Mouse (Mus musculus) hindbrain, embryonic 14.5 days (tissue): ENCODE results near the gene Krt82. TPM values are rescaled to one million over a fixed set of nuclear protein-coding genes. Genes with fewer than 3 reads are reported as not detected.
"Not testable (repeated sequence)": the region's sequence is repeated elsewhere in the genome, so short reads cannot be mapped to it uniquely, and the experiment has no call there.

Experiments
- ATAC-seq: fragments of 200-750 bp; cut with Nextera tagmentation; 2 replicates; pipeline ENCODE4 v1.8.0; 2017; ENCODE audit warnings: moderate number of reproducible peaks, mild to moderate bottlenecking, moderate TSS enrichment, moderate library complexity; ENCODE audit not compliant: low FRiP score
- DNase-seq: peaks from one replicate; pipeline ENCODE4 v3.0.0-alpha.2; 2015; ENCODE audit warnings: low spot score
- H3K27ac ChIP-seq: fragments of 300-500 bp; sonication (generic); 2 replicates; pipeline ENCODE4 v1.5.1; 2014; ENCODE audit warnings: mild to moderate bottlenecking, moderate library complexity
- H3K27me3 ChIP-seq: fragments of 300-500 bp; sonication (generic); 2 replicates; pipeline ENCODE4 v1.6.1; 2014; ENCODE audit warnings: mild to moderate bottlenecking, low read length, mixed read lengths; ENCODE audit not compliant: control insufficient read depth, insufficient read depth
- H3K36me3 ChIP-seq: fragments of 300-500 bp; sonication (generic); replicated peaks from 2 replicates; pipeline ENCODE4 v1.6.1; 2014; ENCODE audit not compliant: control insufficient read depth, insufficient read depth
- H3K4me1 ChIP-seq: fragments of 300-500 bp; sonication (generic); replicated peaks from 2 replicates; pipeline ENCODE4 v1.6.1; 2014; ENCODE audit warnings: antibody characterized with exemption, low read length, mixed read lengths; ENCODE audit not compliant: control insufficient read depth, insufficient read depth
- H3K4me2 ChIP-seq: fragments of 300-500 bp; sonication (generic); replicated peaks from 2 replicates; pipeline ENCODE4 v1.6.1; 2014; ENCODE audit warnings: mild to moderate bottlenecking, moderate library complexity
- H3K4me3 ChIP-seq: fragments of 300-500 bp; sonication (generic); replicated peaks from 2 replicates; pipeline ENCODE4 v1.5.1; 2014; ENCODE audit warnings: mild to moderate bottlenecking, low read length
- H3K9ac ChIP-seq: fragments of 300-500 bp; sonication (generic); 2 replicates; pipeline ENCODE4 v1.6.1; 2014
- H3K9me3 ChIP-seq: fragments of 300-500 bp; sonication (generic); 2 replicates; pipeline ENCODE4 v1.6.1; 2016; ENCODE audit warnings: low read length; ENCODE audit not compliant: control insufficient read depth
- WGBS: fragments of 180-500 bp; shearing (Covaris S2); extraction: QIAGEN DNeasy Blood & Tissue Kit; methylation state at CpG from one replicate; pipeline ENCODE4 v1.1.7; 2014; 5-methylcytosine and 5-hydroxymethylcytosine counted together
- polyA plus RNA-seq: library from polyadenylated mRNA; unstranded; fragments of >200 nt; fragmentation: Nextera tagmentation; extraction: Ambion mirVana; gene quantifications from 2 replicates; pipeline ENCODE4 v1.2.1, GENCODE M21; 2014

Gene Krt82
- polyA plus RNA-seq, 1 experiment from 2014 or later = not detected

- ATAC-seq (no peak), DNase-seq (no peak)
- H3K9ac ChIP-seq = no peak within 1 kb of the TSS
- no peak within 1 kb of the TSS for H3K4me3 ChIP-seq
- no peak within 1 kb of the TSS for H3K4me2 ChIP-seq
- H3K36me3 ChIP-seq = no peaks in the 10 kb centered on the region
- H3K27ac ChIP-seq = no peak within 1 kb of the TSS
- H3K9me3 ChIP-seq = no peaks in the 10 kb centered on the region
- no peaks in the 10 kb centered on the region for H3K4me1 ChIP-seq
- 85% methylated on average over 7 of the region's 7 CpGs for WGBS
- H3K27me3 ChIP-seq = no peaks in the 10 kb centered on the region
These were observed 17.7 kb downstream of the Krt82 start, which contains the start of gene Krt84 for GRCm38 (mm10) chr15:101532720-101533119. TSS of gene Krt84 (minus strand) at chr15:101532820.

- no peak for DNase-seq
- Histone ChIP-seq H3K4me1 (no peaks in the 10 kb centered on the region), H3K9ac (no peak overlapping the region), H3K36me3 (no peaks in the 10 kb centered on the region), H3K4me2 (no peak overlapping the region), H3K27ac (no peak overlapping the region), H3K9me3 (no peaks in the 10 kb centered on the region), H3K27me3 (no peaks in the 10 kb centered on the region), H3K4me3 (no peak overlapping the region)
- WGBS = 90% methylated on average over 4 of the region's 4 CpGs
- ATAC-seq = no peak
These were observed 27.8 kb downstream of the Krt82 start for GRCm38 (mm10) chr15:101522556-101523232.

- Histone ChIP-seq H3K4me3 (no peak overlapping the region), H3K9ac (no peak overlapping the region), H3K4me1 (no peaks in the 10 kb centered on the region), H3K27ac (no peak overlapping the region), H3K36me3 (no peaks in the 10 kb centered on the region), H3K9me3 (no peaks in the 10 kb centered on the region), H3K27me3 (no peaks in the 10 kb centered on the region), H3K4me2 (no peak overlapping the region)
- DNase-seq (peak; percentile 91), ATAC-seq (no peak)
- WGBS = 21% methylated on average over 2 of the region's 2 CpGs
These were observed 30.7 kb downstream of the Krt82 start for GRCm38 (mm10) chr15:101519792-101520191.

- not testable (repeated sequence) for ATAC-seq, H3K9me3 ChIP-seq, H3K4me3 ChIP-seq, H3K36me3 ChIP-seq, H3K27me3 ChIP-seq, H3K9ac ChIP-seq, H3K4me2 ChIP-seq, DNase-seq, H3K4me1 ChIP-seq, H3K27ac ChIP-seq
- WGBS = 84% methylated on average over 2 of the region's 2 CpGs
These were observed 33.3 kb downstream of the Krt82 start, which contains the start of gene Gm49425 for GRCm38 (mm10) chr15:101517161-101517560. TSS of gene Gm49425 (minus strand) at chr15:101517261.

GRCm38 (mm10) chr15:101508247-101508646 lies 42.2 kb downstream of the Krt82 start:
- no peak overlapping the region for H3K9ac ChIP-seq
- H3K27ac ChIP-seq = no peak overlapping the region
- ATAC-seq (no peak), DNase-seq (no peak)
- no peaks in the 10 kb centered on the region for H3K9me3 ChIP-seq
- H3K27me3 ChIP-seq = no peaks in the 10 kb centered on the region
- no peak overlapping the region for H3K4me2 ChIP-seq
- no peak overlapping the region for H3K4me3 ChIP-seq
- no peaks in the 10 kb centered on the region for H3K36me3 ChIP-seq
- 86% methylated on average over 9 of the region's 9 CpGs for WGBS
- no peaks in the 10 kb centered on the region for H3K4me1 ChIP-seq

- Histone ChIP-seq H3K27me3 (no peaks in the 10 kb centered on the region), H3K4me1 (no peaks in the 10 kb centered on the region), H3K27ac (no peak overlapping the region), H3K36me3 (no peaks in the 10 kb centered on the region), H3K9ac (no peak overlapping the region), H3K9me3 (no peaks in the 10 kb centered on the region), H3K4me3 (no peak overlapping the region), H3K4me2 (no peak overlapping the region)
- 62% methylated on average over 14 of the region's 14 CpGs for whole genome bisulfite sequencing
- DNase-seq (no peak), ATAC-seq (no peak)
These were observed 43.3 kb downstream of the Krt82 start for GRCm38 (mm10) chr15:101506896-101507758.

- Histone ChIP-seq H3K27me3 (no peaks in the 10 kb centered on the region), H3K36me3 (no peaks in the 10 kb centered on the region), H3K9ac (no peak overlapping the region), H3K27ac (no peak overlapping the region), H3K4me1 (no peaks in the 10 kb centered on the region), H3K9me3 (no peaks in the 10 kb centered on the region), H3K4me3 (no peak overlapping the region), H3K4me2 (no peak overlapping the region)
- ATAC-seq (no peak), DNase-seq (no peak)
- 71% methylated on average over 2 of the region's 2 CpGs for WGBS
These were observed 53.3 kb downstream of the Krt82 start for GRCm38 (mm10) chr15:101497181-101497580.

GRCm38 (mm10) chr15:101495266-101495665 lies 55.2 kb downstream of the Krt82 start:
- no peak for ATAC-seq
- 92% methylated on average over 8 of the region's 8 CpGs for WGBS

GRCm38 (mm10) chr15:101494203-101494602 lies 56.3 kb downstream of the Krt82 start:
- Histone ChIP-seq H3K9me3 (no peaks in the 10 kb centered on the region), H3K4me3 (no peak overlapping the region), H3K9ac (no peak overlapping the region), H3K27ac (no peak overlapping the region), H3K4me1 (no peaks in the 10 kb centered on the region), H3K36me3 (no peaks in the 10 kb centered on the region), H3K27me3 (no peaks in the 10 kb centered on the region), H3K4me2 (no peak overlapping the region)
- WGBS = 62% methylated on average over 1 of the region's 1 CpGs
- DNase-seq (no peak), ATAC-seq (no peak)

More at GRCm38 (mm10) chr15:101495266-101495665, 55.2 kb downstream of the Krt82 start:
- DNase-seq = no peak
- H3K27ac ChIP-seq = no peak overlapping the region
- no peaks in the 10 kb centered on the region for H3K9me3 ChIP-seq
- H3K4me2 ChIP-seq = no peak overlapping the region
- H3K4me1 ChIP-seq = no peaks in the 10 kb centered on the region
- H3K27me3 ChIP-seq = no peaks in the 10 kb centered on the region
- no peaks in the 10 kb centered on the region for H3K36me3 ChIP-seq
- H3K4me3 ChIP-seq = no peak overlapping the region
- H3K9ac ChIP-seq = no peak overlapping the region
